Mouse (Mus musculus): ENCODE measurements around the gene Chd3.

GRCm38 (mm10) chr11:69409378-69410044 is 40.3 kb upstream of the Chd3 start:
- no peak for TF ChIP-seq EP300 (IDR thresholded peaks at IDR 0.05; ENCODE audit: insufficient read depth, low read depth, low read length)
- TF ChIP-seq CTCF (IDR thresholded peaks at IDR 0.05; ENCODE audit: low read depth, low read length), result no peak

Measured in ES-Bruce4 (cell line).